Mouse (Mus musculus): Measurements from ENCODE around the gene Rgs7bp. TPM values are rescaled to one million over a fixed set of nuclear protein-coding genes. Genes with fewer than 3 reads are reported as not detected.

Gene Rgs7bp
- polyA plus RNA-seq, 1 experiment from 2014 or later = 1.6 TPM

- Histone ChIP-seq H3K27ac (ENCODE audit: low read depth, low read length) (no peak overlapping the region), H3K4me1 (replicated peaks; ENCODE audit: control insufficient read depth, insufficient read depth, low read length) (no peaks in the 10 kb centered on the region), H3K4me3 (ENCODE audit: low read depth, low read length) (no peak overlapping the region), H3K9me3 (ENCODE audit: control insufficient read depth, low read length) (no peaks in the 10 kb centered on the region), H3K4me2 (replicated peaks; ENCODE audit: low read depth, low read length) (no peak overlapping the region), H3K27me3 (ENCODE audit: control insufficient read depth, insufficient read depth, low read length) (no peaks in the 10 kb centered on the region), H3K9ac (ENCODE audit: low read depth, low read length) (no peak overlapping the region), H3K36me3 (ENCODE audit: control insufficient read depth, insufficient read depth, low read length) (no peaks in the 10 kb centered on the region)
- DNase-seq (ENCODE audit: low spot score) = no peak
- ATAC-seq (ENCODE audit: low FRiP score) = no peak
These were observed 22.8 kb downstream of the Rgs7bp start for GRCm38 (mm10) chr13:105031882-105032281.

- no peak overlapping the region for H3K27ac ChIP-seq (ENCODE audit: low read depth, low read length)
- no peak overlapping the region for H3K4me2 ChIP-seq (replicated peaks; ENCODE audit: low read depth, low read length)
- no peak overlapping the region for H3K4me3 ChIP-seq (ENCODE audit: low read depth, low read length)
- no peaks in the 10 kb centered on the region for H3K27me3 ChIP-seq (ENCODE audit: control insufficient read depth, insufficient read depth, low read length)
- H3K9ac ChIP-seq (ENCODE audit: low read depth, low read length) = no peak overlapping the region
- ATAC-seq (ENCODE audit: low FRiP score) = no peak
- H3K9me3 ChIP-seq (ENCODE audit: control insufficient read depth, low read length) = no peaks in the 10 kb centered on the region
- DNase-seq (ENCODE audit: low spot score) = no peak
- no peaks in the 10 kb centered on the region for H3K36me3 ChIP-seq (ENCODE audit: control insufficient read depth, insufficient read depth, low read length)
- H3K4me1 ChIP-seq (replicated peaks; ENCODE audit: control insufficient read depth, insufficient read depth, low read length) = no peaks in the 10 kb centered on the region
- WGBS = 86% methylated on average over 3 of the region's 3 CpGs
These were observed 26.5 kb downstream of the Rgs7bp start for GRCm38 (mm10) chr13:105028276-105028675.

DNA sequence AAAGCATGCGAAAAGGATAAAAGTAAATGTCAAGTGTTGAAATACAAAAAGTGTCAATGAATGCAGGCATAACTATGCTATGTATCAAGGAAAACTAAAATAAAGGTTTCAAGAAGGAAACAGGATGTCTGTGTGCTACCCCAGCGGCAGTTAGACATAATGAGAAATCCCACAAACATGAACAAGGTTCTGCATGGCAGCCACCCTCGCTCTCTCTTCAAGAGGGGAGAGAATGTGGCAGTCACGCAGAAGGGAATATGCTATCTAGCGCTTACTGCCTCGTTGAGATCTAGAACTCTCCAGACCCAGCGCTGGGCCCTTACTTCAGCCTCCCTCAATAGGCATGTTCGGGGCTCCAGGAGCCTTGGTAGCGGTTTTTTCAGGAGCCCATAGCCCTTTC, 38.2 kb downstream of the Rgs7bp start:
- ATAC-seq (ENCODE audit: low FRiP score) = no peak
- no peaks in the 10 kb centered on the region for H3K9me3 ChIP-seq (ENCODE audit: control insufficient read depth, low read length)
- H3K27me3 ChIP-seq (ENCODE audit: control insufficient read depth, insufficient read depth, low read length) = no peaks in the 10 kb centered on the region
- DNase-seq (ENCODE audit: low spot score) = no peak
- no peak overlapping the region for H3K27ac ChIP-seq (ENCODE audit: low read depth, low read length)
- 82% methylated on average over 9 of the region's 9 CpGs for WGBS
- H3K9ac ChIP-seq (ENCODE audit: low read depth, low read length) = no peak overlapping the region
- no peaks in the 10 kb centered on the region for H3K36me3 ChIP-seq (ENCODE audit: control insufficient read depth, insufficient read depth, low read length)
- H3K4me1 ChIP-seq (replicated peaks; ENCODE audit: control insufficient read depth, insufficient read depth, low read length) = no peaks in the 10 kb centered on the region
- no peak overlapping the region for H3K4me2 ChIP-seq (replicated peaks; ENCODE audit: low read depth, low read length)
- no peak overlapping the region for H3K4me3 ChIP-seq (ENCODE audit: low read depth, low read length)

GRCm38 (mm10) chr13:105015710-105016404, 38.9 kb downstream of the Rgs7bp start:
- DNase-seq (ENCODE audit: low spot score) (no peak), ATAC-seq (ENCODE audit: low FRiP score) (no peak; the same call in 1 of the 2 replicates)
- Histone ChIP-seq H3K36me3 (ENCODE audit: control insufficient read depth, insufficient read depth, low read length) (no peaks in the 10 kb centered on the region), H3K9me3 (ENCODE audit: control insufficient read depth, low read length) (no peaks in the 10 kb centered on the region), H3K4me2 (replicated peaks; ENCODE audit: low read depth, low read length) (no peak overlapping the region), H3K4me1 (replicated peaks; ENCODE audit: control insufficient read depth, insufficient read depth, low read length) (no peaks in the 10 kb centered on the region), H3K4me3 (ENCODE audit: low read depth, low read length) (no peak overlapping the region), H3K27ac (ENCODE audit: low read depth, low read length) (no peak overlapping the region), H3K27me3 (ENCODE audit: control insufficient read depth, insufficient read depth, low read length) (no peaks in the 10 kb centered on the region), H3K9ac (ENCODE audit: low read depth, low read length) (no peak overlapping the region)
- 81% methylated on average over 8 of the region's 8 CpGs for WGBS

GRCm38 (mm10) chr13:105011300-105011699, 43.4 kb downstream of the Rgs7bp start:
- Histone ChIP-seq H3K9ac (ENCODE audit: low read depth, low read length) (no peak overlapping the region), H3K4me2 (replicated peaks; ENCODE audit: low read depth, low read length) (no peak overlapping the region), H3K27ac (ENCODE audit: low read depth, low read length) (no peak overlapping the region), H3K36me3 (ENCODE audit: control insufficient read depth, insufficient read depth, low read length) (no peaks in the 10 kb centered on the region), H3K4me1 (replicated peaks; ENCODE audit: control insufficient read depth, insufficient read depth, low read length) (no peaks in the 10 kb centered on the region), H3K4me3 (ENCODE audit: low read depth, low read length) (no peak overlapping the region), H3K9me3 (ENCODE audit: control insufficient read depth, low read length) (no peaks in the 10 kb centered on the region), H3K27me3 (ENCODE audit: control insufficient read depth, insufficient read depth, low read length) (no peaks in the 10 kb centered on the region)
- 92% methylated on average over 5 of the region's 5 CpGs for WGBS
- DNase-seq (ENCODE audit: low spot score) (no peak), ATAC-seq (ENCODE audit: low FRiP score) (no peak)

GRCm38 (mm10) chr13:105008891-105009290, 45.8 kb downstream of the Rgs7bp start:
- WGBS = 94% methylated on average over 2 of the region's 2 CpGs
- Histone ChIP-seq H3K36me3 (ENCODE audit: control insufficient read depth, insufficient read depth, low read length) (no peaks in the 10 kb centered on the region), H3K27ac (ENCODE audit: low read depth, low read length) (no peak overlapping the region), H3K9ac (ENCODE audit: low read depth, low read length) (no peak overlapping the region), H3K27me3 (ENCODE audit: control insufficient read depth, insufficient read depth, low read length) (no peaks in the 10 kb centered on the region), H3K4me1 (replicated peaks; ENCODE audit: control insufficient read depth, insufficient read depth, low read length) (no peaks in the 10 kb centered on the region), H3K4me3 (ENCODE audit: low read depth, low read length) (no peak overlapping the region), H3K9me3 (ENCODE audit: control insufficient read depth, low read length) (no peaks in the 10 kb centered on the region), H3K4me2 (replicated peaks; ENCODE audit: low read depth, low read length) (no peak overlapping the region)
- no peak for DNase-seq (ENCODE audit: low spot score)
- ATAC-seq (ENCODE audit: low FRiP score) = no peak

DNA sequence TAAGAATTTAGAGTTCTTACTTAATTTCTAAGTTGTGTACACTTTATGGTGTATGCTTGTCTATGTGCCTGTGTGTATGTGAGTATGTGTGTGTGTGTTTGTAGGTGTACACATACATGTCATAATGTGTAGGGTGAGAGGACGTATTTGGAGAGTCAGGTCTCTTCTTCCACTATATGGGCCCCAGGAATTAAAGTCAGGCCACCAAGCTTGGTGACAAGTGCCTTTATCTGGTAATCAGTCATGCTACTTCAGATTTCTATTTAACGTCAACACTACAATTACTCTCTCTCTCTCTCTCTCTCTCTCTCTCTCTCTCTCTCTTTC, 51.9 kb downstream of the Rgs7bp start:
- Histone ChIP-seq H3K27me3 (ENCODE audit: control insufficient read depth, insufficient read depth, low read length) (no peaks in the 10 kb centered on the region), H3K9ac (ENCODE audit: low read depth, low read length) (no peak overlapping the region), H3K4me1 (replicated peaks; ENCODE audit: control insufficient read depth, insufficient read depth, low read length) (no peaks in the 10 kb centered on the region), H3K9me3 (ENCODE audit: control insufficient read depth, low read length) (no peaks in the 10 kb centered on the region), H3K27ac (ENCODE audit: low read depth, low read length) (no peak overlapping the region), H3K4me2 (replicated peaks; ENCODE audit: low read depth, low read length) (no peak overlapping the region), H3K36me3 (ENCODE audit: control insufficient read depth, insufficient read depth, low read length) (no peaks in the 10 kb centered on the region), H3K4me3 (ENCODE audit: low read depth, low read length) (no peak overlapping the region)
- DNase-seq (ENCODE audit: low spot score) (no peak), ATAC-seq (ENCODE audit: low FRiP score) (no peak)
- WGBS = 75% methylated on average over 2 of the region's 2 CpGs

GRCm38 (mm10) chr13:105002132-105002830, 52.4 kb downstream of the Rgs7bp start:
- no peaks in the 10 kb centered on the region for H3K9me3 ChIP-seq (ENCODE audit: control insufficient read depth, low read length)
- H3K4me1 ChIP-seq (replicated peaks; ENCODE audit: control insufficient read depth, insufficient read depth, low read length) = no peaks in the 10 kb centered on the region
- DNase-seq (ENCODE audit: low spot score) (no peak), ATAC-seq (ENCODE audit: low FRiP score) (no peak)
- H3K27ac ChIP-seq (ENCODE audit: low read depth, low read length) = no peak overlapping the region
- no peak overlapping the region for H3K4me3 ChIP-seq (ENCODE audit: low read depth, low read length)
- H3K4me2 ChIP-seq (replicated peaks; ENCODE audit: low read depth, low read length) = no peak overlapping the region
- no peaks in the 10 kb centered on the region for H3K27me3 ChIP-seq (ENCODE audit: control insufficient read depth, insufficient read depth, low read length)
- WGBS = 88% methylated on average over 5 of the region's 5 CpGs
- no peak overlapping the region for H3K9ac ChIP-seq (ENCODE audit: low read depth, low read length)
- H3K36me3 ChIP-seq (ENCODE audit: control insufficient read depth, insufficient read depth, low read length) = no peaks in the 10 kb centered on the region

DNA sequence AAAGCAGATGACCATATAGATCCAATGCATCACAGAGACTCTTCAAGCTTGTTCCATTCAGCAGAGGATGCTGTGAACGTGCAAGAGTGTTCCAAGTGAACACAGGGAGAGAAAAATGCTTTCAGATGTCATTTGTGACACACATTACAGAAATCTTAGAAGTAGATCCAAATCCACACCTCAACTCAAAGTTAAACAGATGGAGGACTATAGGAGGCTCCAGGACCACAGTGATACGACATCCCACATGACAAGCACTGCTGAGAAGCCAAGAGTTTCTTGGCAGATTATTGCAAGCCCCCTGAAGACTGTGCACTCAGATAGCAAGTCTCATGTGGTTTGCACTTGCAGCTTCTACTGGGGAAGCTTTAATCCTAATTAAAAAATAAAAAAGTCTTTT, 53.0 kb downstream of the Rgs7bp start:
- Histone ChIP-seq H3K27ac (ENCODE audit: low read depth, low read length) (no peak overlapping the region), H3K9ac (ENCODE audit: low read depth, low read length) (no peak overlapping the region), H3K4me2 (replicated peaks; ENCODE audit: low read depth, low read length) (no peak overlapping the region), H3K4me1 (replicated peaks; ENCODE audit: control insufficient read depth, insufficient read depth, low read length) (no peaks in the 10 kb centered on the region), H3K36me3 (ENCODE audit: control insufficient read depth, insufficient read depth, low read length) (no peaks in the 10 kb centered on the region), H3K27me3 (ENCODE audit: control insufficient read depth, insufficient read depth, low read length) (no peaks in the 10 kb centered on the region), H3K4me3 (ENCODE audit: low read depth, low read length) (no peak overlapping the region), H3K9me3 (ENCODE audit: control insufficient read depth, low read length) (no peaks in the 10 kb centered on the region)
- ATAC-seq (ENCODE audit: low FRiP score) (no peak), DNase-seq (ENCODE audit: low spot score) (no peak)
- 81% methylated on average over 2 of the region's 2 CpGs for WGBS

Measured in hindbrain, embryonic 11.5 days (tissue).